Mouse (Mus musculus) CH12.LX (cell line): ENCODE measurements at regions not wholly inside any gene's neighbourhood (a gene's known extent, or its start where the extent isn't known, plus 50 kb on each side); places are given as distances from the start of the nearest gene placed in this dataset.

ENCODE experiments used
- BHLHE40 ChIP-seq: IDR thresholded peaks from 2 replicates; pipeline ENCODE4 v1.6.1; 2011; ENCODE audit warnings: mild to moderate bottlenecking, low read depth, low read length, improper control_type of control experiment
- CTCF ChIP-seq, 2 experiments: IDR thresholded peaks in 1 of 2; conservative IDR thresholded peaks in 1 of 2; 2 replicates each; pipeline ENCODE4 v1.5.1; 2011 to 2012; ENCODE audit warnings: low read depth in 2 of 2, low read length in 2 of 2, improper control_type of control experiment in 1 of 2, inconsistent platforms in 1 of 2, mild to moderate bottlenecking in 1 of 2, moderate library complexity in 1 of 2
- ETS1 ChIP-seq: conservative IDR thresholded peaks from 2 replicates; pipeline ENCODE4 v1.6.1; 2012; ENCODE audit warnings: low read depth, mild to moderate bottlenecking, inconsistent platforms, low read length, improper control_type of control experiment, moderate library complexity
- HCFC1 ChIP-seq: IDR thresholded peaks from 2 replicates; pipeline ENCODE4 v1.6.1; 2012; ENCODE audit warnings: low read depth, mild to moderate bottlenecking, inconsistent platforms, low read length, improper control_type of control experiment
- JUND ChIP-seq: conservative IDR thresholded peaks from 2 replicates; pipeline ENCODE4 v1.6.1; 2011; ENCODE audit warnings: low read depth, low read length, improper control_type of control experiment
- MAX ChIP-seq: IDR thresholded peaks from 2 replicates; pipeline ENCODE4 v1.6.1; 2011; ENCODE audit warnings: low read length, improper control_type of control experiment
- NELFE ChIP-seq: IDR thresholded peaks from 2 replicates; pipeline ENCODE4 v1.6.1; 2011; ENCODE audit warnings: low read depth, low read length, improper control_type of control experiment
- POLR2A ChIP-seq: IDR thresholded peaks from 2 replicates; pipeline ENCODE4 v1.6.1; 2011; ENCODE audit warnings: low read depth, mild to moderate bottlenecking, improper control_type of control experiment, low read length
- TBP ChIP-seq: conservative IDR thresholded peaks from 2 replicates; pipeline ENCODE4 v1.6.1; 2011; ENCODE audit warnings: low read depth, low read length, improper control_type of control experiment
- USF2 ChIP-seq: conservative IDR thresholded peaks from 2 replicates; pipeline ENCODE4 v1.6.1; 2011; ENCODE audit warnings: low read depth, low read length, improper control_type of control experiment
- ZMIZ1 ChIP-seq: IDR thresholded peaks from 2 replicates; pipeline ENCODE4 v1.6.1; 2012; ENCODE audit warnings: low read depth, mild to moderate bottlenecking, inconsistent platforms, low read length, improper control_type of control experiment
- ZNF384 ChIP-seq: IDR thresholded peaks from 2 replicates; pipeline ENCODE4 v1.6.1; 2012; ENCODE audit warnings: low read depth, low read length, improper control_type of control experiment, inconsistent platforms

DNA sequence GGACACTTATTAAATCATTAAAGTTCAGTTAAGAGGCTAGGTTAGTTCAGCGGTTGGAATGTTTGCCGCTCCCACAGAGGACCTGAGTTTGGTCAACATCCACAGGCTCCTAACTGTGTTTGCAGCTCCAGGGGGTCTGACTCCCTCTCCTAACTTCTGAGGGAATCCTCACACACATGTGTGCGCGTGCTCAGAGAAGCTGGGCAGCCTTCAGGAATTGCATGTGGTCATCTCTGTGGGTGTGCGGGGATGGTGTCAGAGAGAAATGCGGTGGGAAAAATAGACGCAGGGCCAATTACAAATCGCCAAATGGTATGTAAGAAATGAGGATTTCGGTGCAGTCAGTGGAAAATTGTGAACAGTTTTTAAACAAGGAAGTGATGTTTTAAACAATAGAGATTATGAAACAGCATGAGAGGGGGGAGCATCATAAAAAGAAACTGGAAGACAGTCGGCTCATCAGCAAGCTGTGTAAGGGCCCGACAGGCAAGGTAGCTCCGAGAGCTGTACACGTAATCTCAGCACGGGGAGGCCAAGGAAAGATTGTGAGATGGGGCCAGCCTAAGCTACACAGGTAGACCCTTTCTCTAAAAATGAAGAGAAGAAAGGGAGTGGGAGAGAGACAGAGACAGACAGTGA, 53.9 kb upstream of the Tmem170b start:
- TF ChIP-seq MAX (no peak), POLR2A (no peak), USF2 (no peak), CTCF (conservative IDR thresholded peaks at IDR 0.05 in 1 of 2, IDR thresholded peaks at IDR 0.05 in 1 of 2; ENCODE audit: low read depth in 2 of 2, low read length in 2 of 2) (no peak), ETS1 (no peak), ZMIZ1 (no peak), ZNF384 (no peak), NELFE (no peak), HCFC1 (no peak), TBP (no peak), JUND (no peak), BHLHE40 (no peak)
